Mouse (Mus musculus) C2C12 (cell line): Measurements from ENCODE around the gene Myo10.

ENCODE experiments used
- CEBPB ChIP-seq: IDR thresholded peaks from one replicate; pipeline ENCODE4 v1.6.1; 2011; ENCODE audit warnings: low read depth, mild to moderate bottlenecking, control low read depth, moderate library complexity
- CTCF ChIP-seq: IDR thresholded peaks from one replicate; pipeline ENCODE4 v1.5.1; 2011; ENCODE audit not compliant: control insufficient read depth, insufficient read depth, insufficient read length
- FOSL1 ChIP-seq: IDR thresholded peaks from one replicate; pipeline ENCODE4 v1.8.0; 2011; ENCODE audit warnings: mild to moderate bottlenecking, low read length; ENCODE audit not compliant: poor library complexity, insufficient read depth, severe bottlenecking
- MAX ChIP-seq: IDR thresholded peaks from one replicate; pipeline ENCODE4 v1.6.1; 2011; ENCODE audit warnings: mild to moderate bottlenecking, control low read depth
- MYOG ChIP-seq: IDR thresholded peaks from one replicate; pipeline ENCODE4 v1.6.1; 2011; ENCODE audit not compliant: control insufficient read depth, insufficient read length; ENCODE audit errors: extremely low read depth
- USF1 ChIP-seq: IDR thresholded peaks from one replicate; pipeline ENCODE4 v1.6.1; 2011; ENCODE audit warnings: low read depth, mild to moderate bottlenecking, control low read depth, moderate library complexity

- TF ChIP-seq USF1 (no peak), CTCF (no peak), CEBPB (no peak), MAX (no peak), MYOG (no peak), FOSL1 (no peak)
Observed at GRCm38 (mm10) chr15:25690746-25691105, 68.4 kb downstream of the Myo10 start.
